Mouse (Mus musculus): ENCODE data around the gene Smarca2.

DNA sequence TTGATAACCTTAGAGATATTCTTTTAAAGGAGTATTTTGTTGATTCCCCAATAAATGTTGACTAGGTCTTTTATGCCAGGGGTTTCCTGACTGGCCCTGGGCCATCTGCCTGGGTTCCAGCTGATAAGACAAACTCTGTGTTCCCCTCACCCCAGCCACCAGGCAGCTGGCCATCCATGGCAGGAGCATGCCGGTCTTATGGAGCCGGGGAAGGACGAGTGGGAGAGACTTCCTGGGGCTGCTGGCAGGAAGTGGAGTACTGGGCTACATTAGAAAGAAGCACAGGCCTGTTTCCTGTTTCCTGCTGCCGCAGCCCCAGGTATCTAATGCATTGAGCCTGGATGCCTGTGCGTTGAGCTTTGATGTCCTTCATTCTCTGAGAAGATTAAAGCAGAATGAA is 102.1 kb downstream of the Smarca2 start:
- no peak for TF ChIP-seq CTCF (conservative IDR thresholded peaks at IDR 0.05; ENCODE audit: low read length)
- no peak for TF ChIP-seq NANOG (IDR thresholded peaks at IDR 0.05; ENCODE audit: borderline replicate concordance, low read length)

Measured in E14TG2a.4 (cell line).